Mouse (Mus musculus) large intestine, adult 2 months (tissue): ENCODE data around the gene Syne4. TPM values are rescaled to one million over a fixed set of nuclear protein-coding genes. Genes with fewer than 3 reads are reported as not detected.

ENCODE experiments used
- DNase-seq: peaks from one replicate; pipeline ENCODE4 v3.0.0-alpha.2; 2012; ENCODE audit warnings: low read depth, low spot score
- WGBS: fragments of 180-500 bp; shearing (Covaris S2); methylation state at CpG from one replicate; pipeline ENCODE4 v1.1.7; 2018; 5-methylcytosine and 5-hydroxymethylcytosine counted together
- polyA plus RNA-seq: library from polyadenylated mRNA; depleted of rRNA; stranded (reverse); fragments of >200 nt; gene quantifications from 2 replicates; pipeline ENCODE4 v1.2.3, GENCODE M21; 2012

The Syne4 gene
- polyA plus RNA-seq, 1 experiment, result 23.2 TPM

DNA sequence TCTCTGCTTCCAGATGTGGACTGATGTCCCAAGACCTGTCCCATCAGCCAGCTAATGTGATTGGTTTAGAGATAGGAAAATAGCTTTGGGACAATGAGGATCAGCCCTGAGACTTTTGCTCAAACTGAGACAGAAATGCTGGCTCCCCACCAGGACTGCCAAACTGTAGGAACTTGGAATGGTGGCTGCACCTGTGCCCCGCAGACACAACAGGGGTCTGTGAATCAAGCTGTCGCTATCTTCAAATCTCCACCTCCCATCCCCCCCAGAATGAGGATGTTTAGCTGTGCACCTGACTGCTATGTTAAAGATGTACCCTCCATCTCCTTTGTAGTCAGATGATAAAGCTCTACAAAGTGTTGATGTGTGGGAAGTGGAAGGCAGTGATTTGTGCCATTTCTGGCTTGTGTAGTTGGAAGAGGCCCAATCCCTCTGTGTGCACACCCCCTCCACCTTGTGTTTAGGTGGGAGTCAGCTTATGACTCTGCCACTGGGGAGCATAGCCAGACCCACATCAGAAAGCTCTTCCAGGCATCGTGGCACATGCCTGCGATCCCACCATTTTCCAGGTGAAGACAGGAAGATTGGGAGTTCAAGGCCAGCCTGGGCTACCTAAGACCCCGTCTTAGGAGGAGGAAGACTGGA lies 9.8 kb downstream of the Syne4 start:
- 89% methylated on average over 5 of the region's 5 CpGs for WGBS
- no peak for DNase-seq

DNA sequence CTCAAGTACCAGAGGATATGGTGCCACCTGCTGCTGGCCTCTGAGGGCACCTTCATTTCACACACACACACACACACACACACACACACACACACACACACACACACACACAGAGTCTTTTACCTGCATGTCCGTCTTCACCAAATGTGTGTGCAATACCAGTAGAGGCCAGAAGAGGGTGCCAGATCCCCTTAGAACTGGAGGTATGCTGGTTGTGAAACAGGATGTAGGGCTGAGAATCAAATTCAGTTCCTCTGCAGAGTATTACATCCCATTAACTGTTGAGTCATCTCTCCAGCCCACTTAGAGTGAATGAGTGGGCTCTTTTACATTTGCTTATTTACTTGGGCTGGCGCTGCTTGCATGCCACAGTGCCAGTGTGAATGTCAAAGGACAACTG lies 10.8 kb downstream of the Syne4 start:
- DNase-seq, result no peak
- 74% methylated on average over 2 of the region's 2 CpGs for WGBS

DNA sequence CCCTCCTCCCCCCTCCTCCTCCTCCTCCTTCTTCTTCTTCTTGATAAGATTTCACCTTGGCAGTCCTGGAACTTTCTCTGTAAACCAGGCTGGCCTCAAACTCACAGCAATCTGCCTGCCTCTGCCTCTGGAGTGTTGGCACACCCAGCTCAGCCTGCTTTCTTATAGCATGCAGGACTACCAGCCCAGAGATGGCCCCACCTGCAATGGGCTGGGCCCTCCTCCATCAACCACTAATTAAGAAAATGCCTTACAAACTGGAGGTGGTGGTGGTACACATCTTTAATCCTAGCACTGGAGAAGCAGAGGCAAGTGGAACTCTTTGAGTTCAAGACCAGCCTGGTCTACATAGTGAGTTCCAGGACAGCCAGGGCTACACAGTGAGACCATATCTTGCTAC lies 11.8 kb downstream of the Syne4 start:
- DNase-seq, result no peak

DNA sequence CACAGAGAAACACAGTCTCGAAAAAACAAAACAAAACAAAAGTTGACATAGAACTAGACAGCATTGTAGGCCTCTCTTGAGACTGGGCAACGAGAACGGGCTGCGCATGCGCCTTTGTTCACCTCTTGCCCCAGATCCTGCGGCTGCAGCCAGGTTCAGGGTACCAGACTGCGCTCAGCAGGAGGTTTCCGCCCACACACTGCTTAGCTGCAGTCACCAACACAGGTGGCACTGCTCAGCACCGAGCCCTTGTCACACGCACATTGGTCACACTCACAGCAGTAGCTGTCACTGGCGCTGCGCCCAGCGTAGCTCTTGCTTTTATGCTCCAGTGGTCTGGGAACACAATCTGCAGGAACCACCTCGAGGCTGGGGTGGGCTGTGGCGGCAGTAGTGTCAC lies 12.5 kb downstream of the Syne4 start:
- 66% methylated on average over 15 of the region's 15 CpGs for WGBS
- DNase-seq, result no peak

DNA sequence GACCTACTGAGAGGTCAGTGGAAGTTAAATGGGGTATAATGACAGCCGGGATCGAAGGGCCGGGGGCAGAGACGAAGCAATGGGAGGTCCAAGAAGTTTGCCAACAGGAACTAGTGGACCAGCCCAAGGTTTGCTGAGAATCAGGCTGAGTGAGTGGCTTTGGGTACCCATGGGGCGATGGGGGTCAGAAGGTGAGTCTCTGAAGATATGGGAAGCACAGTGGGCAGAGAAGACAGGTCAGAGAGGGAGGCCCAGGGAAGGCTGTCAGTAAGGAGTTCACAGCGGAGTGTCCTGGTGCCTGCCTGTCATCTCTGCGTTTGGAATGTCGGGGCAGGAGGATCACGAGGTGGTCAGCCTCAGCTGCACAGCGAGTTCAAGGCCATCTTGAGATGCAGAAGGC lies 13.8 kb downstream of the Syne4 start:
- 64% methylated on average over 10 of the region's 10 CpGs for WGBS

DNA sequence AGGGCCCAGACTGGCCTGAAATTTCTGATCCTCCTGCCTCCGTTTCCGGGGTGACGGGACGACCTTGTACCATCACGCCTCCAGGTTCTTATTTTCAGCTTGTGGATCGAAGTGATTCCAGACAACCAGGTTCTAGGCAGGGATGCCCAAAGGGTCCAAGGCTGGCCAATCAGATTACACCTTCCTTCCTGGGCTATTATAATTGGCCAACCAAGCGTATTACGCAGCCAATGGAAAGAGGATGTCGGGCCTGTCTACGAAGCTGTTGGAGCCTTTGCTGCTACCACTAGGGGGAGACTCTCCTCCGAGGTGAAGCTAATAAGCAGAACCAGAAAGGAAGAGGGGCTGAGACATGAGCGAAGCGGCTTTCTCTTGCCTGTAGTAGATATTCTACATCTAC lies 17.3 kb downstream of the Syne4 start:
- no peak for DNase-seq
- WGBS, result 21% methylated on average over 13 of the region's 13 CpGs

More for the DNA sequence above, 13.8 kb downstream of the Syne4 start:
- DNase-seq, result no peak

DNA sequence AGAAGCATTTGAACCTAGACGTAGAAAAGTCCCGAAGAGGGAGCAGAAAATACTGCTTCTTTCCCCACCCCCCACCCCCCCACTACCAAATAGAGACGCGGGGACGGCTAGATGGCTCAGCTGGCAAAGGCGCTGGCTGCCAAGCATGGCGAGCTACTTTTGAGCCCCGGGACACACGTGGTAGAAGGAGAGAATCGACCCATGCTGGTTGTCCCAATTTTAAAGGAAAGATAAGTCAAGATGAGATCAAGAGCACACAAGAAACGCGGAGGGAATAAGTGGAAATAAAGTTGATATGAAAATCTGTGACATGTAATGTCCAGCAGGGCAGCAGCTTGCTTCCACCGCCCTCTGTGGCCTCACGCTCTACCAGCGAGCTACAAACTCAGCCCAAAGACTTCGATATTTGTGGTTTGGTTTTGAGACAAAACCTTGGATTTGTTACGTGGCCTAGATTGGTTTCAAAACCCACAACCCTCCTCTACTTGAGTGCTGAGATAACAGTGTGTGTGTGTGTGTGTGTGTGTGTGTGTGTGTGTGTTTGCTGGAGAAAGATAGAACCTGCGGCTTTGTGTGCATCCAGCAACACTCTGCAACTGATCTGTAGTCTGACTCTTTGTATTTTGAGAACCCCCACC lies 18.1 kb downstream of the Syne4 start:
- 62% methylated on average over 18 of the region's 18 CpGs for WGBS
- no peak for DNase-seq

DNA sequence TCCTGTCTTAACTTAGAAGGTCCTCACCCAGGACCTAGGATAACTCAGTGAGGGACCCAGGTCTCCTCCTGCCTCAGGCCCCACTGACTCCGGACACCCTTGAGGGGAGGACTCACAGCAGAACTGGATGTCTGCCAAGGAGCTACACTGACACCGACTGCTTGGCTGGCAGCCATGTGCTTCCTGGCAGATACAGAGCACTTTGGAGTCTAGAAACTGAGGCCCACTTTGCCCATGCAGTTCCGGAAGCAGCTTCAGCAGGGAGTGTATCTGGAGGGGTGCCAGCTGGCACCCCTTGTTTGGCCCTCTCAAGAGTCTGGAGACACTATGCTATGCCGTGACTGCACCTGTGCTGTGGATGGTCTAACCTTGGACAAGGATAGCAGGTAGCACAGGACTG lies 18.8 kb downstream of the Syne4 start:
- no peak for DNase-seq
- 4% methylated on average over 4 of the region's 4 CpGs for WGBS

DNA sequence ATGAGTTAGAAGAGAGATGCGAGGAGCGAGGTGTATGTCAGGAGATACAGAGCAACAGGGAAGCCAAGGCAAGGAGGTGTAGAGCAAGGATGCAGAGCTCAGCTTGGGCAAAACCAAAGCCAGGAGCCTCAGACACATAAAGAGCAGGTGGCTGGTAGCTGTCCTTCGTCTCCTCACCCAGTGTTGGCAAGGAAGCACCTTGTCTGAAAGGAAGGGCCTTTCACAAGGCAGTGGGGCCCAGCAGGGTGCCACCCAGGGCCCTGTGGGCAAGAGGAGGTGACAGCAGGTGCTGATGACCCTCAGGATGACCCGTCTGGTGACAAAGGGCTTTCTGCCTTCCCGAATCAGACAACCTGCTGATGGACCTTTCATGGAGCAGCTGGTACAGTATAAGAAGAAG lies 20.0 kb downstream of the Syne4 start:
- WGBS, result 73% methylated on average over 5 of the region's 5 CpGs
- DNase-seq, result no peak

DNA sequence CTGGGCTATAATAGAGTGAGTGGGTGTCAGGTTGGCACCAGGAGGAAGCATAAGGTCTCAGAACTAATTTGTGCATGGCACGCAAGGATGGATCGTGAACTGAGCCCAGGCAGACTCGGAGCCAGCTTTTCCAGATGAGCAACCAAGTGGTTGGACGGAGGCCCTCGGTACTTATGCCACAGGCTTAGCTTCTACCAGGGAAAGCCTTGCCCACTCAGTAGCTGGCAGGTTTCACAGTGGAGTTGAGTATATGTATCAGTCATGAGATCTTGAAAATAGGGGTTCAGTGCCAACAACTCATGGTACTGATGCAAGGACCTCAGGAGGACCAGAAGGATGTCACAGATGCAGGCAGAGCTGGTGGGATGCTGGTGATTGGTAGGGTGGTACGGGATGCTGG lies 21.1 kb downstream of the Syne4 start:
- 81% methylated on average over 6 of the region's 6 CpGs for WGBS
- DNase-seq, result no peak

DNA sequence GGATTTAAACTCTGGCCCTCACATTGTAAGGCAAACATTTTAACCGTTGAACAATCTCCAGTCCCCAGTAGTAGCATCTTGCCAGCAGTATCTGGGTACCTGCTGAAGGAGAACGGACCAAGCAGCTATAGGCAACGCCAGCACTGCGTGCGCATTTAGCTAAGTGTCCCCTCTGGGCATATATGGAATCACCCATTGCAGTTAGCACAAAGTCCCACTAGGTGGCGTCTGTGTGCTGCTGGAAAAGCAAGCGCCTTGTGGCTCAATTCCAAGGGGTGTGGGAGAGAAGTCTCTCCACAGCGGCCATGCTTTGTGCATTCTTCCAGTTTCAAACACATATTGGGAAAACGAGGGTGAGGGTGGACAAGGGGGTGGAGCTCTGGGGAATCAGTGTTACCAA lies 21.8 kb downstream of the Syne4 start:
- peak; percentile 73 for DNase-seq

DNA sequence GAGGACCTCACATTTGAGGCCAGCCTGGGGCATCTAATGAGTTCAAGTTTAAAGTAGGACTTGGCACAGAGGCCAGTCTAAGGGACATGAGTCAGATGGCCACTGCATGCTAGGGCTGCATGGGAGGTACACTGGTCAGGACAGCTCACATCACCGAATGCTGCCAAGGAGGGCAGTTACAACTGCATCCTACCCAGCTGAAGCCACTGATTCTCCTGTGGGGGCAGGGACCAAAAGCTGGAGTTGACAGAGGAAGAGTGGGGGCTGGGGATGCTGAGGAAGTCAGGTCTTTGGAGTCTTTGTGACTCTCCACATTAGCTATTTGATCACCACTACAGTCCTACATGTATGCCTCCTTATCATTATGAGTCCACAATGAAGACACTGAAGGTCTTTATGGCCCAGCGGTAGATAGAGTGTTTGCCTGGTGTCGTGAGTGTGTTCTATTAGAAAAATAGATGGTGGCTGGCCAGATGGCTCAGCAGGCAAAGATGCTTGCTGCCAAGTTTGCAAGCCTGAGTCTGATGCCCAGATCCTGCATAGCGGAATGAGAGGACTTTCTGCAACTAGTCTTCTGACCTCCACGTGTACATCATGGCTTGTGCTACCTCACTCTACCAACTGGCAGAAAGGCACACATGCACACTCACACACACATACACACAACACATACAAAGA lies 25.0 kb downstream of the Syne4 start:
- WGBS, result 63% methylated on average over 5 of the region's 5 CpGs
- no peak for DNase-seq

More for the DNA sequence above, 21.8 kb downstream of the Syne4 start:
- WGBS, result under 1% methylated on average over 9 of the region's 9 CpGs

DNA sequence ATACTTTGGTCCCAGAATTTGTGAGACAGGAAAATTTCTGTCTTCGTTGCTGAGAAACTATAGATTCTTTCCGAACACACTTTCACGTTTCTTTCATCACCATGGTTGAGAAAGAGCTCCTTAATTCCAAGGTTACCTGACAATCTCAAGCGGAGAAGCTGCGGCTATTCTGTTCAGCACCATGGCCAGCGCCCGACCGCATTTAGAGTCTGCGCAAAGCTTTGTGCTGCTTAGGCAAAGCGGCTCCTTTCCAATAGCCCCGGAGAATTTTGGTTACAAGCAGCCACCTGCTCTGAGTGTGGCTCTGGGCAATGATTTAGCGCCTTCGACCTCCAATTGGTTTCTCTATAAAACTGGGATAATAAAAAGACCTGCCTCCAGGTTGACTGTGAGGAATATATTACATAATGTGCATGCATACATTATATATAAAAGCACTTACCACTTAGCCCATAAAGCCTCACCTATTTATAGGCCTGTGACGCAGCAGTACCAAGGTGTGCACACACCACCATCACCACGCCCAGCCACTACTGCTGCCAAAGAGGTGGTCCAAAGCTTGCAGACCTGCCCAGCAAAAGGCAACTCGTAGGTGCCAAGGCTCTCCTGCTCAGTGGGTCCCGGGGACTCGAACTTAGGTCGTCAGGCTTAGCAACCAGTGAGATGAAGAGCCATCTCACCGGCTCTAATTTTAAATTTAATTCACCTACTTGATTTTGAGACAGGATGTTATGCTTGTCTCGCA lies 32.2 kb downstream of the Syne4 start:
- DNase-seq, result no peak
- WGBS, result 14% methylated on average over 21 of the region's 21 CpGs

DNA sequence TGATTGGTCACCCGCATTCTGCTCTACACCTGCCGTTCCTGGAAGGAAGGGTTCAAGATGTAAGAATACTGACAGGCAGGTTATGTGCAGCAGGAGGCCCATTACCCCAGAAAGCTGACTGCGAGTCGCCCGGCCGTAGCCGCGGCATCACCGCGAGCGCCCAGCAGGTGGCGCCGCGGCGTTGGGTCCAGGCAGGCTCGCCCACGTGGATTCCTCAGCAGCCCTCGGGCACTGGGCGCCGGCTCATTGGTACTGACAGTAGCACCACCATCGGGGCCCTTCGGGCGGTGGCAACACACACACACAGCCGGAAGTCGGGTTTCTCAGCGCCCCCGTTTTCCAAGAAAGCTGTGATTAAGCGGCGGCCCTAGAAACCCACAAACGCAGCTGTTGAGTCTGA lies 33.2 kb downstream of the Syne4 start:
- WGBS, result 2% methylated on average over 30 of the region's 30 CpGs
- no peak for DNase-seq

DNA sequence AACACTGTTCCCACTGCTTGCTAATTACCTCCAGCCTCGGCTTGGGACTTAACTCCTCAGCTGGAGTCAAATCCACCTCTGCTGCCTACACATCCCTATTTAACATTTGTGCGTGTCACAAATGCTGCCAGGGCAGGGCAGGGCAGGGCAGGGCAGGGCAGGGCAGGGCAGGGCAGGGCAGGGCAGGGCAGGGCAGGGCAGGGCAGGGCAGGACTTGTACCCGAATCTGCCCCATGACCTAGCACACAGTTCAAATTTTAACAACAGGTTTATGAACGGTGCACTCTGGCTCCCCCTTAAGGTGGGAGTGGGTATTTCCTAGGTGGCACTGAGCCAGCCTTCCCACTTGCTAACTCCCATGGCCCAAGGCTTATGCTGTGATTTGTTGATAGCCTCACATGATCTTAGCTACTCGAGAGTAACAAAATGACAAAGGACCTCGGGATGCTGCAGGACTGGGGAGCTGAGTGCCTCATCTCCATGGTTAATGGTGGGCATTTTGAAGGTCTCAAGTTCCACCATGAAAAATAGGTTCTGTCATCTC lies 38.7 kb downstream of the Syne4 start:
- DNase-seq, result peak; percentile 65

DNA sequence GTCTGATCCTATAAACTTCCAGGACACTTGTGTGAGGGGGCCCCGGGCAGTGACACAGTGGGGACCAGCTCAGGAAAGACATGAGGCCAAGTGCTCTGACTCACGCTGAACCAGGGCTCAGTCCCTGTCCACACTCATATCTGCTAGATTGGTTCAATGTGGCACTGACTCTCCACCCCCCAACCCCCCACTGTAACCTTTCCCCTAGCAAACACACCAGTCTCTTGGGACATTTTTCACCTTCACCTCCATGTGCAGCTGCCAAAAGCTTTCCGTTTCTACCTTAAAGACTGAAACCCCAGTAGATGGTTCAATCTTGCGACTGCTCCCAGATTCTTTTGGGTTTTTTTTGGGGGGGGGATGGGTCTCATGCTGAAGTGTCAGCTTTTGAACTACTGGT lies 39.5 kb downstream of the Syne4 start:
- DNase-seq, result no peak

More for the DNA sequence above, 38.7 kb downstream of the Syne4 start:
- 5% methylated on average over 6 of the region's 6 CpGs for WGBS

DNA sequence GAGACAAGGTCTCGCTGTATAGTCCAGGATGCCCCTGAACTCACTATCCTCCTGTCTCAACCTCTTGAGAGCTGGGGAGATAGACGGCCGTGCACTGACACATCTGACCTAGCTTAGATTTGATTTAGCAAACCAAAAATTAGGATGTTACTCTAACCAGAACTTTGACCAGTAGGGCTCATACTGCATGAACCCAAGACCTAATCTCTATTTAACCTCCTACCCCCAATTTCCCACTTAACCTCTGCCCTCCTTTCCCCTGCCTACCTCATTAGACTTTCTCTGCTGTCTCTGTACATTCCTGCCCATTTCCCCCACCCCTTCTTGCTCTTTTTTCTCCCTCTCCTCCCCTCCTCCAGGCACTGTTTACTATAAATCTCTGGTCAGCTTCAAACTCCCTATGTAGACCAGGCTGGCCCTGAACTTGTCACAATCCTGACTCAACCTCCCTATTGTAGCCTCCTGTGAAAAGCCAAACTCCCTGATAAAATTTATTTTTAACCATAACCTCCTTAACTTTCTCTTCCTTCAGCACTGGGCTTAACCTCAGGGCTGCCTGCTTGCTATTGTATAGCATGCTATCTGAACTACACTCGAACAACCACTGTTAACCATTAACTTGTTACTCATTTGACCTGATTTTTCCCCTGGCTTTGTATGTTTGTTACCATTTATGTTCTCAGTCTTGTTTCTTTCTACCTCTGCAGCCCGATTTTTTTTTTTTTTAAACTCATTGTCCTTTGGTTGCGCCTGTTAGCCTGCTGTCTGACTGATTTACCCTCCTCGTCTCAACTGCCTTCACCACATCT lies 44.0 kb downstream of the Syne4 start:
- WGBS, result 38% methylated on average over 7 of the region's 7 CpGs
- DNase-seq, result no peak

More for the DNA sequence above, 39.5 kb downstream of the Syne4 start:
- WGBS, result 59% methylated on average over 4 of the region's 4 CpGs

DNA sequence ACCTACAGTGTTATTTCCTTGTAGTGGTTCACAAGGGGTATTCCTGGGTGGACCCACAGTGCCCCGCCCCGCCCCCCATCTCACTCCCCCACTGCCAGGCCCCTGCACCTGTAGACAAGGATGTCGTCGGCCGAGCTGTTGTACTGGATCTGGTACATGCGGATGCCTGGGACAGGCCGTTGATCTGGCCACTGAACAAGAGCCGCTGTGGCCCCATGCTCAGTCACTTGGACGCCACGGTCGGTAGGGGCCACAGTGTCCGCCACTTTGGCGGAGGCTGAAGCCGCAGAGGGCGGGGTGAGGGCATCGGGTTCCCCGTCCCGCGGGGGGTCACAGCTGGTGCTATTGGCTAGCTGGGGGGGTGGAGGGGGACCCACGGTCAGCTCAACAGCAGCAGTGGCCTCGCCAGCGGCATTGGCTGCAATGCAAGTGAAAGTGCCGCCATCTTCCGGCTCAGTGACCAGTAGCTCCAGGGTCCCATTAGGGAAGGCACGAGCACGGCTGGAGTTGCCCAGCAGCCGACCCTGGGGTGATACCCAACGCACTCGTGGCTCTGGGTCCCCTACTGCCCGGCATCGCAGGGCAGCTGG lies 44.8 kb downstream of the Syne4 start:
- no peak for DNase-seq
- WGBS, result 49% methylated on average over 31 of the region's 31 CpGs

DNA sequence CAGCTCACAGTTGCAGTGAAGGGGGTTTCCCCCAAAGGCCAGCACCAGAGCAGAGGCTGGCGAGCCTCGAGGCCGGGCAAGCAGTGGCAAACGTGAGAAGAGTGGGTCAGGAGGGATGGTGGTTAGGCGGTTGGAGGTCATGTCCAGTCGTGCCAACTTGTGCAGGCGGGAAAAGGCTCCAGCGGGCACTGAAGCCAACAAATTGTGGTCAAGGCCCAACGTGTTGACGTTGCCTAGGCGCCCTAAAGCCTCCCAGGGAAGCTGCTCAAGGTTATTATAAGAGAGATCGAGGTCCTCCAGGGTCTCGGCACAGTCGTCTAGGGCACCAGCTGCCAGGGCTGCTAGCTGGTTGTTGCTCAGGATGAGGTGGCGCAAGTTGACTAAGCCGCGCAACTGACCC lies 45.4 kb downstream of the Syne4 start:
- DNase-seq, result no peak

More for the DNA sequence above, 45.4 kb downstream of the Syne4 start:
- 90% methylated on average over 17 of the region's 17 CpGs for WGBS
